Mouse (Mus musculus) retina, postnatal 7 days (tissue): ENCODE results near the gene Slc22a20.

Experiments
- DNase-seq: peaks from one replicate; pipeline ENCODE4 v3.0.0-alpha.2; 2012; ENCODE audit warnings: low read depth, low spot score

The Slc22a20 gene

GRCm38 (mm10) chr19:5986043-5986442, at the start of gene Slc22a20:
Gene Slc22a20, minus strand, starts transcription at chr19:5986143.
- DNase-seq = no peak

- DNase-seq = no peak
Observed at GRCm38 (mm10) chr19:6030520-6031280, 44.8 kb upstream of the Slc22a20 start.

- no peak for DNase-seq
Observed at GRCm38 (mm10) chr19:6029426-6029825, 43.5 kb upstream of the Slc22a20 start.

GRCm38 (mm10) chr19:6028991-6029390, 43.0 kb upstream of the Slc22a20 start:
- DNase-seq = no peak

- DNase-seq = no peak
Observed at GRCm38 (mm10) chr19:6023930-6024329, 38.0 kb upstream of the Slc22a20 start.

- DNase-seq = no peak
Observed at GRCm38 (mm10) chr19:6023059-6023458, 37.1 kb upstream of the Slc22a20 start.

GRCm38 (mm10) chr19:6020276-6020675, 34.3 kb upstream of the Slc22a20 start:
- no peak for DNase-seq

- peak; percentile 72 for DNase-seq
Observed at GRCm38 (mm10) chr19:6018142-6019089, 32.5 kb upstream of the Slc22a20 start.

GRCm38 (mm10) chr19:6016532-6016931, 30.6 kb upstream of the Slc22a20 start:
- DNase-seq = no peak

- peak; percentile 53 for DNase-seq
Observed at GRCm38 (mm10) chr19:6015511-6016315, 29.8 kb upstream of the Slc22a20 start, which contains the start of gene Capn1. Gene Capn1, minus strand, starts transcription at chr19:6015897.

GRCm38 (mm10) chr19:6014991-6015510, 29.1 kb upstream of the Slc22a20 start:
- DNase-seq = no peak

- no peak for DNase-seq
Observed at GRCm38 (mm10) chr19:6013691-6014090, 27.7 kb upstream of the Slc22a20 start.

GRCm38 (mm10) chr19:6009137-6009536, 23.2 kb upstream of the Slc22a20 start:
- DNase-seq = no peak

- DNase-seq = no peak
Observed at GRCm38 (mm10) chr19:6007013-6007412, 21.1 kb upstream of the Slc22a20 start.

- no peak for DNase-seq
Observed at GRCm38 (mm10) chr19:6005541-6005940, 19.6 kb upstream of the Slc22a20 start.

- no peak for DNase-seq
Observed at GRCm38 (mm10) chr19:5999969-6000368, 14.0 kb upstream of the Slc22a20 start.

- DNase-seq = no peak
Observed at GRCm38 (mm10) chr19:5998180-5998579, 12.2 kb upstream of the Slc22a20 start.

- DNase-seq = no peak
Observed at GRCm38 (mm10) chr19:5994711-5995110, 8.8 kb upstream of the Slc22a20 start.

- DNase-seq = no peak
Observed at GRCm38 (mm10) chr19:5992012-5992411, 6.1 kb upstream of the Slc22a20 start.

- no peak for DNase-seq
Observed at GRCm38 (mm10) chr19:5991467-5991866, 5.5 kb upstream of the Slc22a20 start.

GRCm38 (mm10) chr19:5990921-5991320, 5.0 kb upstream of the Slc22a20 start:
- no peak for DNase-seq
